Mouse (Mus musculus): ENCODE measurements around the gene Gp9. TPM values are rescaled to one million over a fixed set of nuclear protein-coding genes. Genes with fewer than 3 reads are reported as not detected.

Gp9 gene
- total and polyA plus RNA-seq, 2 experiments from 2014 or later = 0.34 TPM; not detected in 1

GRCm38 (mm10) chr6:87802462-87802861 is 24.6 kb downstream of the Gp9 start:
- ATAC-seq (no peak), DNase-seq (ENCODE audit: low spot score) (no peak)
- Histone ChIP-seq H3K4me1 (ENCODE audit: insufficient read depth, low read length) (no peaks in the 10 kb centered on the region), H3K27me3 (ENCODE audit: insufficient read depth, low read length) (no peaks in the 10 kb centered on the region), H3K4me3 (ENCODE audit: low read length) (no peak overlapping the region), H3K9me3 (ENCODE audit: low read length) (no peaks in the 10 kb centered on the region), H3K4me2 (ENCODE audit: low read depth, low read length) (no peak overlapping the region), H3K9ac (replicated peaks; ENCODE audit: low read length) (no peak overlapping the region), H3K27ac (no peak overlapping the region), H3K36me3 (ENCODE audit: insufficient read depth, low read length) (no peaks in the 10 kb centered on the region)
- no peak for TF ChIP-seq CTCF (IDR thresholded peaks at IDR 0.05; ENCODE audit: low read depth)
- 81% methylated on average over 7 of the region's 7 CpGs for WGBS

DNA sequence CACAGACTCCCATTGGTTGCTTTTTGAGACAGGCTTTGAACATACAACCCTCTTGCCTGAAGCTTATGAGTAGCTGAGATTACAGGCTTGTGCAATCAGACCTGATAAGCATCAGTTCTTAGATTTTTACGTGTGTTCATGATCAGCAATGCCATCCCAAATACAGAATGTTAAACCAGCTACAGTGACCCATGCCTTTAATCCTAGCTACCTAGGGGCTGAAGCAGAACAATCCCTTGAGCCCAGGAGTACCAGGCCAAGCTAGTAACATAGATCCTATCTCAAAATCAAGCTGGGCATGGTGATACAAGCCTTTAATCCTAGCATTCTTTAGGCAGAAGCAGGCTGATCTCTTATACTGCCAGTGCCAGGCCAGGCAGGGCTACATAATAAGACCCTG is 26.2 kb downstream of the Gp9 start:
- Histone ChIP-seq H3K4me3 (ENCODE audit: low read length) (no peak overlapping the region), H3K4me1 (ENCODE audit: insufficient read depth, low read length) (no peaks in the 10 kb centered on the region), H3K36me3 (ENCODE audit: insufficient read depth, low read length) (no peaks in the 10 kb centered on the region), H3K27me3 (ENCODE audit: insufficient read depth, low read length) (no peaks in the 10 kb centered on the region), H3K4me2 (ENCODE audit: low read depth, low read length) (no peak overlapping the region), H3K9me3 (ENCODE audit: low read length) (no peaks in the 10 kb centered on the region), H3K27ac (no peak overlapping the region), H3K9ac (replicated peaks; ENCODE audit: low read length) (no peak overlapping the region)
- TF ChIP-seq CTCF (IDR thresholded peaks at IDR 0.05; ENCODE audit: low read depth) = no peak
- ATAC-seq (no peak), DNase-seq (ENCODE audit: low spot score) (no peak)
- 97% methylated on average over 1 of the region's 1 CpGs for WGBS

- no peak for TF ChIP-seq CTCF (IDR thresholded peaks at IDR 0.05; ENCODE audit: low read depth)
- no peak overlapping the region for H3K4me3 ChIP-seq (ENCODE audit: low read length)
- no peak for DNase-seq (ENCODE audit: low spot score)
- H3K4me2 ChIP-seq (ENCODE audit: low read depth, low read length) = no peak overlapping the region
- H3K9me3 ChIP-seq (ENCODE audit: low read length) = no peaks in the 10 kb centered on the region
- 91% methylated on average over 7 of the region's 7 CpGs for WGBS
- H3K27ac ChIP-seq = no peak overlapping the region
- ATAC-seq = no peak
- H3K4me1 ChIP-seq (ENCODE audit: insufficient read depth, low read length) = peaks cover 3% of the 10 kb centered on the region; the same call in 1 of the 2 replicates
- H3K9ac ChIP-seq (replicated peaks; ENCODE audit: low read length) = no peak overlapping the region
- H3K36me3 ChIP-seq (ENCODE audit: insufficient read depth, low read length) = no peaks in the 10 kb centered on the region
- no peaks in the 10 kb centered on the region for H3K27me3 ChIP-seq (ENCODE audit: insufficient read depth, low read length)
These were observed 27.0 kb downstream of the Gp9 start for GRCm38 (mm10) chr6:87804886-87805285.

- no peak for ATAC-seq
- Histone ChIP-seq H3K4me3 (ENCODE audit: low read length) (no peak overlapping the region), H3K4me2 (ENCODE audit: low read depth, low read length) (no peak overlapping the region), H3K9me3 (ENCODE audit: low read length) (no peaks in the 10 kb centered on the region), H3K36me3 (ENCODE audit: insufficient read depth, low read length) (no peaks in the 10 kb centered on the region), H3K4me1 (ENCODE audit: insufficient read depth, low read length) (peaks cover 7% of the 10 kb centered on the region), H3K27ac (no peak overlapping the region), H3K9ac (replicated peaks; ENCODE audit: low read length) (no peak overlapping the region), H3K27me3 (ENCODE audit: insufficient read depth, low read length) (no peaks in the 10 kb centered on the region)
- no peak for TF ChIP-seq CTCF (IDR thresholded peaks at IDR 0.05; ENCODE audit: low read depth)
- no peak for DNase-seq (ENCODE audit: low spot score)
- 89% methylated on average over 7 of the region's 7 CpGs for WGBS
These were observed 27.6 kb downstream of the Gp9 start for GRCm38 (mm10) chr6:87805448-87805847.

GRCm38 (mm10) chr6:87806028-87806427 is 28.2 kb downstream of the Gp9 start:
- no peak overlapping the region for H3K9ac ChIP-seq (replicated peaks; ENCODE audit: low read length)
- no peaks in the 10 kb centered on the region for H3K9me3 ChIP-seq (ENCODE audit: low read length)
- no peaks in the 10 kb centered on the region for H3K36me3 ChIP-seq (ENCODE audit: insufficient read depth, low read length)
- no peak overlapping the region for H3K4me3 ChIP-seq (ENCODE audit: low read length)
- DNase-seq (ENCODE audit: low spot score) (no peak), ATAC-seq (no peak)
- no peak overlapping the region for H3K4me2 ChIP-seq (ENCODE audit: low read depth, low read length)
- no peaks in the 10 kb centered on the region for H3K27me3 ChIP-seq (ENCODE audit: insufficient read depth, low read length)
- 71% methylated on average over 2 of the region's 2 CpGs for WGBS
- no peak overlapping the region for H3K27ac ChIP-seq
- H3K4me1 ChIP-seq (ENCODE audit: insufficient read depth, low read length) = peaks cover 10% of the 10 kb centered on the region
- peak; percentile 16 for TF ChIP-seq CTCF (IDR thresholded peaks at IDR 0.05; ENCODE audit: low read depth)

DNA sequence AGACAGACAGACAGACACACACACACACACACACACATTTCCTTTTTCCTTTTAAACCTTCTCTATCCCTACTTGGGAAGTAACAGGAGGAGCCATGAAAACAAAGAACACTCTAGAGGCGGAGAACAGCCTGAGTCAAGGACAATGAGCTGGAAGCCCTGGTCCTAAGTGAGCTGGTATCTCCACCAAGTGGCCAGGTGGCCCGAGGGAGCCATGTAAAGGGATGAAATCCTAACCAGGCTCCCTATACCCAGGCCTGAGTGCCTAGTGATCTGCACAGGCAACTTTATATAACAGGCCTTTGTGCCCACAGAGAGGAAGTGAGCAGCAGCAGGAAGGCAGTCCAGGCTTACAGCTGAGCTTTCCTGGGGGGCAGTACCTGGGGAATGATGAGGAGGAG is 29.0 kb downstream of the Gp9 start:
- no peaks in the 10 kb centered on the region for H3K27me3 ChIP-seq (ENCODE audit: insufficient read depth, low read length)
- no peaks in the 10 kb centered on the region for H3K9me3 ChIP-seq (ENCODE audit: low read length)
- H3K4me3 ChIP-seq (ENCODE audit: low read length) = no peak overlapping the region
- no peak overlapping the region for H3K27ac ChIP-seq
- ATAC-seq = no peak
- peaks cover 10% of the 10 kb centered on the region for H3K4me1 ChIP-seq (ENCODE audit: insufficient read depth, low read length)
- no peak for DNase-seq (ENCODE audit: low spot score)
- 54% methylated on average over 2 of the region's 2 CpGs for WGBS
- TF ChIP-seq CTCF (IDR thresholded peaks at IDR 0.05; ENCODE audit: low read depth) = no peak
- H3K36me3 ChIP-seq (ENCODE audit: insufficient read depth, low read length) = no peaks in the 10 kb centered on the region
- no peak overlapping the region for H3K9ac ChIP-seq (replicated peaks; ENCODE audit: low read length)
- H3K4me2 ChIP-seq (ENCODE audit: low read depth, low read length) = no peak overlapping the region

GRCm38 (mm10) chr6:87807735-87808440 is 30.0 kb downstream of the Gp9 start:
- 83% methylated on average over 4 of the region's 4 CpGs for WGBS
- ATAC-seq (no peak), DNase-seq (ENCODE audit: low spot score) (no peak)
- no peak for TF ChIP-seq CTCF (IDR thresholded peaks at IDR 0.05; ENCODE audit: low read depth)
- Histone ChIP-seq H3K9me3 (ENCODE audit: low read length) (no peaks in the 10 kb centered on the region), H3K4me2 (ENCODE audit: low read depth, low read length) (no peak overlapping the region), H3K9ac (replicated peaks; ENCODE audit: low read length) (no peak overlapping the region), H3K36me3 (ENCODE audit: insufficient read depth, low read length) (no peaks in the 10 kb centered on the region), H3K27me3 (ENCODE audit: insufficient read depth, low read length) (no peaks in the 10 kb centered on the region), H3K4me3 (ENCODE audit: low read length) (no peak overlapping the region), H3K4me1 (ENCODE audit: insufficient read depth, low read length) (peaks cover 10% of the 10 kb centered on the region), H3K27ac (no peak overlapping the region)
